In genomic region chr13:45883791-45884238, GRCm38 (mm10) we compare ENCODE assay signal across 19 mouse cellular contexts.
DNase-seq lines count a peak whose midpoint lies in the region; TF ChIP-seq lines count a peak whose summit lies in the region.
"Had no signal": no experiment of that assay in that cellular context is flagged by ENCODE, and none has a peak within 500 bp of the region (broad histone marks: within the 10 kb centered on the region; RNA-seq: fewer than 3 reads in every experiment).

No protein-coding gene starts in this region.

- no peak overlapping the region for H3K4me3 ChIP-seq in thymus, adult 2 months (ENCODE audit: control insufficient read depth, insufficient read depth, low read length)
- H3K4me3 ChIP-seq in embryonic fibroblast, embryonic 13.5 days (ENCODE audit: insufficient read depth, low read length), result no peak overlapping the region
- no peak overlapping the region for H3K4me3 ChIP-seq in limb, embryonic 10.5 days
- H3K4me3 ChIP-seq: embryonic facial prominence, embryonic 15.5 days; forebrain, embryonic 15.5 days; heart, embryonic 12.5 days; hindbrain, embryonic 15.5 days; intestine, embryonic 15.5 days had no signal

- H3K36me3 ChIP-seq in thymus, adult 2 months (ENCODE audit: control insufficient read depth, insufficient read depth, low read length), result no peaks in the 10 kb centered on the region
- no peaks in the 10 kb centered on the region for H3K36me3 ChIP-seq in splenic B cell, adult 2 months (ENCODE audit: control insufficient read depth, insufficient read depth, low read length, poor library complexity, severe bottlenecking)
- H3K36me3 ChIP-seq in limb, embryonic 10.5 days, result no peaks in the 10 kb centered on the region
- H3K36me3 ChIP-seq: embryonic facial prominence, embryonic 15.5 days; forebrain, embryonic 15.5 days; heart, embryonic 12.5 days; hindbrain, embryonic 15.5 days; intestine, embryonic 15.5 days had no signal

- TF ChIP-seq POLR2A in thymus, adult 2 months (IDR thresholded peaks at IDR 0.05; ENCODE audit: control insufficient read depth, extremely low read depth, insufficient read depth, low read length, poor library complexity), result no peak
- TF ChIP-seq POLR2A in embryonic fibroblast, embryonic 13.5 days (IDR thresholded peaks at IDR 0.05; ENCODE audit: low read depth, low read length), result no peak

- WGBS in thymus, adult 2 months, result 13% methylated on average over 10 of the region's 10 CpGs
- 83% methylated on average over 10 of the region's 10 CpGs for WGBS in limb, embryonic 10.5 days

- H3K27ac ChIP-seq in thymus, adult 2 months (ENCODE audit: control insufficient read depth, insufficient read depth, low read length), result peak overlapping the region; percentile 44; the same call in 1 of the 2 replicates
- H3K27ac ChIP-seq in embryonic fibroblast, embryonic 13.5 days (ENCODE audit: insufficient read depth, low read length), result 0 out of 2 replicates have a peak overlapping the region, but pooled peaks have one; percentile 8
- H3K27ac ChIP-seq in limb, embryonic 10.5 days, result no peak overlapping the region
- H3K27ac ChIP-seq: embryonic facial prominence, embryonic 15.5 days; forebrain, embryonic 15.5 days; intestine, embryonic 15.5 days had no signal

- peaks cover 27% of the 10 kb centered on the region for H3K4me1 ChIP-seq in thymus, adult 2 months (replicated peaks; ENCODE audit: control insufficient read depth, insufficient read depth, low read length)
- H3K4me1 ChIP-seq in embryonic fibroblast, embryonic 13.5 days (ENCODE audit: control insufficient read depth, insufficient read depth, low read length), result peaks cover 29% of the 10 kb centered on the region
- H3K4me1 ChIP-seq in limb, embryonic 10.5 days, result no peaks in the 10 kb centered on the region

- H3K27me3 ChIP-seq in thymus, adult 2 months (ENCODE audit: control insufficient read depth, insufficient read depth, low read length), result no peaks in the 10 kb centered on the region
- no peaks in the 10 kb centered on the region for H3K27me3 ChIP-seq in splenic B cell, adult 2 months (ENCODE audit: control insufficient read depth, insufficient read depth, low read length, poor library complexity, severe bottlenecking)
- no peaks in the 10 kb centered on the region for H3K27me3 ChIP-seq in limb, embryonic 10.5 days (ENCODE audit: low read depth, poor library complexity, severe bottlenecking)
- H3K27me3 ChIP-seq: embryonic facial prominence, embryonic 15.5 days; forebrain, embryonic 15.5 days; heart, embryonic 12.5 days; hindbrain, embryonic 15.5 days; intestine, embryonic 15.5 days had no signal

- no peak for DNase-seq in thymus, adult 2 months
- no peak for DNase-seq in thymus, postnatal 25 days
- DNase-seq in CD4-positive, CD25-positive, alpha-beta regulatory T cell, adult 2 months (ENCODE audit: low read depth, low spot score), result peak; percentile 67
- peak; percentile 57 for DNase-seq in splenic B cell, adult 2 months (ENCODE audit: low read depth, low spot score)
- DNase-seq in limb, embryonic 10.5 days (ENCODE audit: low spot score), result no peak
- DNase-seq in adrenal gland, postnatal 10 days, result no peak
- DNase-seq in urinary bladder, postnatal 4 days (ENCODE audit: low spot score in 2 of 2), result no peak
- DNase-seq: adrenal gland, postnatal 25 days; cerebellum, adult 2 months; cerebellum, postnatal 10 days; embryo, embryonic 11 days; gastrocnemius, postnatal 10 days; heart, postnatal 36 days had no signal

- TF ChIP-seq CTCF in thymus, adult 2 months (IDR thresholded peaks at IDR 0.05; ENCODE audit: borderline replicate concordance, control insufficient read depth, extremely low read depth, insufficient read depth, low read length, poor library complexity), result no peak
- no peak for TF ChIP-seq CTCF in embryonic fibroblast, embryonic 13.5 days (IDR thresholded peaks at IDR 0.05; ENCODE audit: borderline replicate concordance, insufficient read depth, low read length)

- no peaks in the 10 kb centered on the region for H3K9me3 ChIP-seq in limb, embryonic 10.5 days (replicated peaks)
- H3K9me3 ChIP-seq: embryonic facial prominence, embryonic 15.5 days; forebrain, embryonic 15.5 days; heart, embryonic 12.5 days; hindbrain, embryonic 15.5 days; intestine, embryonic 15.5 days had no signal

Comparison
In these comparisons a context has a peak if more than half of its experiments do, and no peak if none do; other contexts are left out.
1. DNase-seq: peak in CD4-positive, CD25-positive, alpha-beta regulatory T cell, adult 2 months (single experiment) and splenic B cell, adult 2 months (single experiment); none in thymus, adult 2 months (single experiment), thymus, postnatal 25 days (single experiment), limb, embryonic 10.5 days (single experiment), adrenal gland, postnatal 10 days (single experiment) and urinary bladder, postnatal 4 days (0 of 2).